Mouse (Mus musculus): Measurements from ENCODE around the gene Cpeb1. TPM values are rescaled to one million over a fixed set of nuclear protein-coding genes. Genes with fewer than 3 reads are reported as not detected.
"Not testable (repeated sequence)": the region's sequence is repeated elsewhere in the genome, so short reads cannot be mapped to it uniquely, and the experiment has no call there.

The Cpeb1 gene
- 0.10 TPM in 1 of 3 replicates, not detected in the others for total RNA-seq (2017)

DNA sequence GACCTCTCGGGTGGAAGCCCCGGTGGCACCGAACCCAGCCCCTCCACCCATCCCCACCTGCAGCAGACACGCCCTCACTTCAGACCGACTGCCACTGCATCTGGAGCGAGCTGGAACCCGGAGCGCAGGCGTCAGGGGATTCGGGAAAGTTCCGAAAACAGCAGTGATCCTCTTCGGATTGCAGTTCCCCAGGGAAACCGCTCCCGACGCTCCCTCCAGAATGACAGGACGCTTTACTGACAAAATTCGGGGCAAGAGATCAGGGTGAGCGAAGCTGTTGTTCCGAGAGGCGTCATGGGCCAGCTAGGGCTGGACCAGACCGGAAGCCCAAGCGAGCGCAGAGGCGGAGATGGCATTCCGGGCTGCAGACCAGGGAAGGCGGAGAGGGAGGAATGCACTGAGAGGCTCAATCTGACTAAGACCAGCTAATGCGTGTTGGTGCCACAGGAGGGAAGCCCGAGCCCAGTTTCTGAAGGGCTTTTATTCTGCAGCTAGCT is at the start of gene Cpeb1:
Gene Cpeb1 (minus strand): TSS at position 311 of the 497 bp plus-strand sequence.
- ATAC-seq (replicated peaks; ENCODE audit: insufficient number of reproducible peaks, low FRiP score, low TSS enrichment, poor library complexity, severe bottlenecking): no peak

DNA sequence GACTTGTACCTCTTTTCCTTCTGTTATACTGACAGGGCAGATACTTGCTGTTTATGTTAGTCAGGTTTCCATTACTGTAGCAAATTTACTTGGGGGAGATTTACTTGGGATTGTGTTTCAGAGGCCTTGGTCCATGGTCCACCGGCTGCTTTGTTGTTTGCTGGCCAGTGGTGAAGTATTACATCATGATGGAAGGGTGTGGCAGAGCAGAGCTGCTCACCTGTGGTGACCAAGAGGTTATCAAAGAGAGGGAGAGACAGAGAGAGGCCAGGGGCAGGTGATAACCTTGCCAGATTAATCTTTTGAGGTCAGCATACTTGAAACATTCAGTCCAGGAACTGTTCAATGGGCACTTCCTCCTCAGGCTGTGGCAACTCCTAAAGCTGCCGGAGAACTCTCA is 45.8 kb upstream of the Cpeb1 start:
- ATAC-seq (replicated peaks; ENCODE audit: insufficient number of reproducible peaks, low FRiP score, low TSS enrichment, poor library complexity, severe bottlenecking): no peak

DNA sequence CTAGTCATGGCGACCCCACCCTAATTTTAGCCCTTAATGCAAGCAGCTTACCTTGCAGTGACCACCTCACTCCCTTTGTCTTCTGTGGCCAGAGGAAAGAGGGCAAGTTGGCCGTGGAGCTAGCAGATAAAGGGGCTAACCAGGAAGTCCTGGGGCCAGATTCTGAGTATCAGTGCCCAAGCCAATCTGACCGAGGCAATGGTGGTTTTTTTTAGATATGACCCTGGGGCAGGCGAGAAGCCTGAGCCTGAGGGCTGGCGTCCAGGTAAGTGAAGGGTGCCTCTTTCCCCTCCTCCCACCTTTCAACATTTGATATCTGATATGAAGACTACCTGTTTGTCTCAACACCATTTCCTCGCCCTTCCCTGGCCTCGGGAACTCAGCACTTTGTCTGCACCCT is 42.9 kb upstream of the Cpeb1 start, which contains the start of gene BC048679:
Gene BC048679 (minus strand): TSS at position 101 of the 400 bp plus-strand sequence.
- no peak for ATAC-seq (replicated peaks; ENCODE audit: insufficient number of reproducible peaks, low FRiP score, low TSS enrichment, poor library complexity, severe bottlenecking)

DNA sequence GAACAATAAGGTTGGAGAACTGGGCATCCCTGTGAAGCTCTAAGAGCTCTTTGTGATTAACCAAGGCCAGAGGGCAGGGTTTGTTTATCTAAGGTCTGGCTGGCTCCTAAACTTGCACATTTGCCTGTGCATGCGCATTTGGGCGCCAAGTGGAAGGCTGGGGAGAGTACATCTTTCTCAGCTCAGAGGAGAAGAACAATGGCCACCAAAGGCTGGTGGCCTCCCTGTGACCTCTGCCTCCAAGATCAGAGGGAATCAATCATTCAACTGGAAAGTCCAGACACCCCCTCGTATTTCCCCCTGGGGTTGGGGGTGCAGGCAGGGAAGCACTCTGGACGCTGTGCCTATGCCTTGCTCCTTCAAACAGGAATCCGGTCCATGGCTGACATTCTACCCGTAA is 41.9 kb upstream of the Cpeb1 start:
- no peak for ATAC-seq (replicated peaks; ENCODE audit: insufficient number of reproducible peaks, low FRiP score, low TSS enrichment, poor library complexity, severe bottlenecking)

DNA sequence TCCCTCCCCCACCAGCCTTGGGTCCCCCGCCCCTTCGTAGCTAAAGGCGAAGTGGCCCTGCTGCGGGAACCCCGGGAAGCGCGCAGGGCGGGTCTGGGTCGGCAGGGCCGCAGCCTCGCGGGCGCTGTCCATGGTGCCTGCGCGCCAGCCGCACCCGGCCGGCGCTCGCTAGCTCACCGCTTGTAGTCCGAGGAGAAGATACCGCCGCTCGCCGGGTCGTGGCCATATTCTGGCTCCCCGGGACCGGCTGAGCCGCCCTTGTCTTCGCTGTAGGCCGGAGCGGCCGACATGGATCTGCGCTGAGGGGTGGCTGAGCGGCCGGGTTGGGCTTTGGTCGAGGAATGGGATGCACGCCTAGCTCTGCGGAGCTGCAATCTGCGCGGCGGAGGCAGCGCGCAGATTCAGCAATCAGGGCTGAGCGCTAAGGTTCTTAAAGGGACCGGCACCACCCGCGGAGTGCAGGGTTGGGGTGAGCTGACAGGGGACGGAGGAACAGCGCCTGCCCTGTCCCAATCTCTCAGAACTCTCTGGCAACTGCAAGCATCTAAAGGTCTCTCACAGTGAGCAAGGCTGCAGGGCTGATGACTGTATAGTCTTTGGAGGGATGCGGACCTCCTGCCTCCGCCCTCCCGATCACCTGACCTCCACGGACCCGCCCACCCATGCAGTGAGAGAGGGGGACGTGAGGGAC is 38.2 kb upstream of the Cpeb1 start, which contains the start of gene Ap3b2:
Gene Ap3b2 (minus strand): TSS at position 595 of the 691 bp plus-strand sequence.
- ATAC-seq (replicated peaks; ENCODE audit: insufficient number of reproducible peaks, low FRiP score, low TSS enrichment, poor library complexity, severe bottlenecking): no peak

DNA sequence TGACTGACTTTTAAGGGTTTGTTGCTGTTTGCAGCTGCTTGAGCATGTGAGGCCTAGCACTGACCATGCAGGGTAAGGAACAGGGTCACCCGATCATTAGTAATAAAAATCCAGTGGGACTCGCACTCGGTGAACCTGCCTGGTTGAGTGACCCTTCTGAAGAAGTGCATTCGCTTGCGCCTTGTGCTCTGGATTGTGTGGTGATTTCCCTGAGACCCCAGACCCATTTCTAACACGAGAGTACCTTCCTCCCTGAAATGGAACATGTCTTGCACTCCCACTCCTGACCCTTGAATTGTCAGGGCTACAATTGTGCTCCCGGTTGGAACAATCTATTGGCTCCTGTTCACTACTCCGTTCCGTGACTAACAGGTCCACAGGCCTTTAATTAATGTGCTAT is 37.4 kb upstream of the Cpeb1 start:
- ATAC-seq (replicated peaks; ENCODE audit: insufficient number of reproducible peaks, low FRiP score, low TSS enrichment, poor library complexity, severe bottlenecking): no peak

DNA sequence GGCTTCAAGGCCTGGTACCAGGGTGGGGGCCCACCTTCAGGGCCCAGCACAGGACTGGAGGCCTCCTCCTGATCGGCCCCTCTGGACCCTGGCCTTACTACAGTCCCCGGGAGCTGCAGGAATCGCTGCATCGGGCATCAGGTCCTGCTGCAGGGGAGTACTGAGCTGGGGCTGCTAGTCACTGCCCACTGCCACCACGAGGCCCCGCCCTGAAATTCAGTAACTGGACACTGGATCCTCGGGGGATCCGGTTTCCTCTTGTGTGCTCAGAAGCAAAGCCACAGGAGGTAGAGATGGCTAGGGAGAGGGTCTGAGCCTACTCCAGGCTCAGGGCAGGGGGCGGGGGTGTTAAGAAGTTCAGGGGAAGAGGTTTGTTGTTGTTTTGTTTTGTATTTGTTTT is 34.4 kb upstream of the Cpeb1 start:
- ATAC-seq (replicated peaks; ENCODE audit: insufficient number of reproducible peaks, low FRiP score, low TSS enrichment, poor library complexity, severe bottlenecking): no peak

DNA sequence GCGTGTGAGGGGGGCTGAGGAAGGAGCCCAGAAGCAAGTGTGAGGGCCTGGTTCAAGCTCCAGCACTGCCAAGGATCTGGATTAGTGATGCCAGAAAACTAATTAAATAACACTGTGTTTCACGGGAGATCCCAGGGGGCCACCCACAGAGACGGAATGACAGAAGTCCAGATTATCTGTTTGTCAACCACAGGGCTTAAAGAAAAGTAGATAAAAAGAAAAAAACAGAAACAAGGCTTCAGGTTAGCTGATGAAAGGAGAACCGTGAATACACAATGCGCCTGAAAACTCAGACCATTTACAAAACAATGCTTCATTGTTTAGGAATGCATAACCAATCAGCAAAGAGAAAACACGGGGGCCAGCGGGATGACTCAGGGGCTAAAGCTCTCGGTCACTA is 25.5 kb upstream of the Cpeb1 start:
- ATAC-seq (replicated peaks; ENCODE audit: insufficient number of reproducible peaks, low FRiP score, low TSS enrichment, poor library complexity, severe bottlenecking): no peak

DNA sequence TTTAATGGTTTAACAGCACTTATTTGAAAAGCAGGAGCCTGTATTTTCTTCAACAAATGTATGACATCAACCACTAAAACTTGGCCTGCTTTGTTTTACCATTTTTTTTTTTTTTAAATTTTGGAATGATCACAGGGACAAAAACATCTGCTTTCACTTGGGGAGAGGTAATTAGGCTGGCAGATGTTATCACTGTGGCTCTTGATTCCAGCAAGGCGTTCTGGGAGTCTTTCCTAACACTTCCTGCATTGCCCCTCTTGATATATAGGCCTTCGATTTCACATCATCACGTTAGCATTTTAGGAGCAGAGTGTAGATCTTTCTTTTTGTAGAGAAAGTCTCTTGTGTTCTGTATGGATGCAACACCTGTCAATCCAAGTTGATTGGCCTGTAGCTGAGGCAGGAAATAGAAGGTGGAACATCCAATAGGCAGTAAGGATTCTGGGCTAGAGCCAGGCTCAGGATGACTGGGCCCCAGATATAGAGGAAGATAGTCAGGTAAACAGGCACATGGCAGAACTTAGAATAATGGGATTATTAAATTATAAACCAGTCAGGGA is 24.3 kb upstream of the Cpeb1 start:
- no peak for ATAC-seq (replicated peaks; ENCODE audit: insufficient number of reproducible peaks, low FRiP score, low TSS enrichment, poor library complexity, severe bottlenecking)

DNA sequence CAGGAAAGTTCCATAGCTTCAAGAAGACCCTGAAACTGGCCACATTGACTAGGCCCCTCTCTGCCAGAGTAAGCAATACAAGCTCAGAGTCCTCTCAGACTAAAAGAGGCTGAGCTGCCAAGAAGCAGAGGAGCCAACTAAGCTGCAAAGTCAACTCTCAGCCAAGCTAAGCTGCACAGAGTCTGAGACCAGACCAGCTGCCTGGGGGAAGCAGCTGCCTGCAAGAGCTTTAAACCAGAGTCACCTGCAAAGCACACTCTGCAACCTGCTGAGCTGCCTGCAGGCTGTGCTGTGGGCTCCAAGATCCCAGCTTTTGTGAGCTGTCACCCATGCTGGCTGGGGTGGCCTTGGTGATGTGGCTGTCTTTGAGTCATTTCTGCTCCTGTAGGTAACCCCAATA is 23.0 kb upstream of the Cpeb1 start:
- not testable (repeated sequence) for ATAC-seq (replicated peaks; ENCODE audit: insufficient number of reproducible peaks, low FRiP score, low TSS enrichment, poor library complexity, severe bottlenecking)

DNA sequence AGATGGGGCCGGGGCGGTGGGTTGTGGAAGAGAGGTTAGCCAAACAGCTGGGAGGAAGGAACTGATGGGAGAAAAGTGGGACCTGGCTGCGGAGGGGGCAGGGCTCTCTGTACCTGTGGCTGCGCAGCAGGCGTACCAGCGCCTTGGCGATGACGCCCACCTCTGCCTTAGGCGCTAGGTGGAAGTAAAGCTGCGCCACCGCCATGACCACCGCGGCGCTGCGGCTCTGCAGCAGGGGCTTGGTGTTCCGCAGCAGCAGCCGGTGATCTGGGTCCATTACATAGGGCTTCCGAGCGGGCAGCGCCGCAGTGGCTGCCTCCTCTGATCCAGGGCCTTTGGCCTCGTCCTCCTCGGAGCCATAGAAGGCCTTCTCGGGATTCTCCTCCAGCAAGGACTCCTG is 21.6 kb upstream of the Cpeb1 start:
- ATAC-seq (replicated peaks; ENCODE audit: insufficient number of reproducible peaks, low FRiP score, low TSS enrichment, poor library complexity, severe bottlenecking): no peak

DNA sequence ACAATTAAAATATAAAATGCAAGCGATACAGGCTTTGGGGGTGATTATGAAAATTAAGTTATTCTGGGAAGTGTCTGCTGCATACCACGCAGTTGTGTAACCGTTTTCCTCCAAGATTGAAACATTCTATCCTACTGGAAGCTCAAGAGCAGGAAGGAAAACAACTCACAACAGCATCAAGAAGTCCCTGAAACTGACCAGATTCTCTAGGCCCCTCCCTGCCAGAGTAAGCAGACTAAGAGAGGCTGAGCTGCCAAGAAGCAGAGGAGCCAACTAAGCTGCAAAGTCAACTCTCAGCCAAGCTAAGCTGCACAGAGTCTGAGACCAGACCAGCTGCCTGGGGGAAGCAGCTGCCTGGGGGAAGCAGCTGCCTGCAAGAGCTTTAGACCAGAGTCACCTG is 20.0 kb upstream of the Cpeb1 start:
- no peak for ATAC-seq (replicated peaks; ENCODE audit: insufficient number of reproducible peaks, low FRiP score, low TSS enrichment, poor library complexity, severe bottlenecking)

DNA sequence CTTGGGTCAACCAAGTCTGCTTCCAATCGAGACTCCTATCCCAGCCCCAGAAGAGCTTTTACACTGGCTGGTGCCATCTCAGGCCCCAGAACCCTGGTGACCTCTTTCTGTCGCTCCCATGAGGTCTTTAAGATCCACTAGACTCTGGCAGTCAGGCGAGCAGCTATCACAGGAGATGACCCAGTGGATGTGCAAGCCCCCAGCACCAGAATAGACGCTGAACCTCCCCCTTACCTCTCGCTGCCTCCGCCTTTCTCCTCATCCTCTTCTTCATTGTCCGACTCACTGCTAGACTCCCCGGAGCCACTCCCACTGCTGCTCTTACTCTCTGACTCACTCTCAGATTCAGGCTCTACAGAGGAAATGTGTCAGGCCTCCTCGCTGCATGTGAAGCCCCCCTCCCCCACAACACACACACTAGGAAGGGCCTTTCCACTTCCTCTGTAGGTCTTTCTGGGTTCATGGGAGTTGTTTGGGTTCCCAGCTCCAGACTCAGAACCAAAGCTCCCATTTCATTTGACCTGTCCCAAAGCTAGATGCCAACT is 9.7 kb upstream of the Cpeb1 start:
- ATAC-seq (replicated peaks; ENCODE audit: insufficient number of reproducible peaks, low FRiP score, low TSS enrichment, poor library complexity, severe bottlenecking): no peak

DNA sequence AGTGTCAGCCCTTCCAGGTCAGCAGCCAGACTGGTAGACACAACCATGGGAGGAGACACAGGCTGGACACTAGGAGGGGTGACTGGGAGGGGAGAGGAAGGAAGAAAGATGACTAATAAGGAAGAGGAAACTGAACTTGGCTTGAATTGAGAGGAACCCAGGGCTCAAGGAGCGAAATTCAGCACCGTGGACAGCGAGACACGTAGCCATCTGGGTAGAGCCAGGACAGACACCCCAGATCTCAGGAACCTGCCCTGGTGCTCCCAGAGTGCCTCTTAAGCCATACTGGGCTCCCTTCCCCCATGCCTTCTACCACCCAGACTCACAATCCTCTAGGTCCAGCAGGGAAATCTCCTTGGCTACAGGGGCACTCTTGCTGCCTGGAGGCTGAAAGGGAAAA is 8.9 kb upstream of the Cpeb1 start:
- ATAC-seq (replicated peaks; ENCODE audit: insufficient number of reproducible peaks, low FRiP score, low TSS enrichment, poor library complexity, severe bottlenecking): no peak

DNA sequence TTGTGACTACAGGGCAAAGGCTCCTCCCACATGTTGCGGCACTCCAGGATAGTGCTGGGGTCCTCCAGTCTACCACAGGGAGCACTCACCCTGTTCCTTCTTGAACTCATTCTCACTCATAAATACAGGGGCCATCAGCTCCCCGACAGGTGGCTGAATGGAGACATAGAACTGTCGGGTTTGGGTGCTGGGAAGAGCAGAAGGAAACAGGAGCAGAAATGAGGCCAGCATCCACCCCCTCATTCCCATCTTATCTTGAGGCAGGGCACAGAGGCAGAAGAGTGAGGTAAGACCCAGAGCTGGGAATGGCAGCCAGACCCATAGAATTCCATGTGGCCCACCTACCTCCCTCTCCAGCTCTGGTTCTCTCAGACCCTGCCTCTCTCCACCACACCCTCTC is 7.5 kb upstream of the Cpeb1 start:
- ATAC-seq (replicated peaks; ENCODE audit: insufficient number of reproducible peaks, low FRiP score, low TSS enrichment, poor library complexity, severe bottlenecking): no peak

DNA sequence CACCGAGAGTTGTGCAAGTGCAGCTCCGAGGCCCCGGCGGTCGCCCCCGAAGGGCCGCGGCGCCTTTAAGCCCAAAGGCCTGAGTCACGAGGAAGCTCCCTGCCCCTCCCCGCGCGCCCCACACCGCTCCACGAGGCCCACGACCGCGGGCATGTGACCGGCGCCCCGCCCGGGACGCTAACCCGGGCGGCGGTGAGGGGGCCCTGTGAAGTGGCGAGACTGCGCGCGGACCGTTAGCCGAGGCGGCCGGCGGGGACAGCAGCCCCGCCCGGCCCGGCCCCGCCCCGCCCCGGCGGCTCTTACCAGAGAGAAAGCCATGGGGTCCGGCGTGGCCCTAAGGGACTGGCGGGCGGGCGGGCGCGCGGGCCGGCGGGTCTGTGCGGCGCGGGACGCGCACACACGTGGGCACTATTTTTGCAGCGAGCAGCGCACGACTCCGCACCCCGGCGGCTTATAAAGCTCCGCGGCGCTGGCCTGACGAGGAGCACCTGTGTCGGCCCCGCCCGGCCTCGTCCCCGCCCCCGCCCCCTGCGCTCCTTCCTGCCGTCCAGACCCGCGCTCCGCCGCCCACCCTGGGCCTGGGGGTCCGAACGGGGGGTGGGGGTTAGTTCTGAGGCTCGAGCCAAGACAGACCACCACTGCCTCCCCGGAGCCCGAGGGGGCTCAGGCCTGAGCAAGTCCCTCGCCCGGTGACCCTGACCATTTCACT is 780 bp downstream of the Cpeb1 start:
- no peak for ATAC-seq (replicated peaks; ENCODE audit: insufficient number of reproducible peaks, low FRiP score, low TSS enrichment, poor library complexity, severe bottlenecking)

DNA sequence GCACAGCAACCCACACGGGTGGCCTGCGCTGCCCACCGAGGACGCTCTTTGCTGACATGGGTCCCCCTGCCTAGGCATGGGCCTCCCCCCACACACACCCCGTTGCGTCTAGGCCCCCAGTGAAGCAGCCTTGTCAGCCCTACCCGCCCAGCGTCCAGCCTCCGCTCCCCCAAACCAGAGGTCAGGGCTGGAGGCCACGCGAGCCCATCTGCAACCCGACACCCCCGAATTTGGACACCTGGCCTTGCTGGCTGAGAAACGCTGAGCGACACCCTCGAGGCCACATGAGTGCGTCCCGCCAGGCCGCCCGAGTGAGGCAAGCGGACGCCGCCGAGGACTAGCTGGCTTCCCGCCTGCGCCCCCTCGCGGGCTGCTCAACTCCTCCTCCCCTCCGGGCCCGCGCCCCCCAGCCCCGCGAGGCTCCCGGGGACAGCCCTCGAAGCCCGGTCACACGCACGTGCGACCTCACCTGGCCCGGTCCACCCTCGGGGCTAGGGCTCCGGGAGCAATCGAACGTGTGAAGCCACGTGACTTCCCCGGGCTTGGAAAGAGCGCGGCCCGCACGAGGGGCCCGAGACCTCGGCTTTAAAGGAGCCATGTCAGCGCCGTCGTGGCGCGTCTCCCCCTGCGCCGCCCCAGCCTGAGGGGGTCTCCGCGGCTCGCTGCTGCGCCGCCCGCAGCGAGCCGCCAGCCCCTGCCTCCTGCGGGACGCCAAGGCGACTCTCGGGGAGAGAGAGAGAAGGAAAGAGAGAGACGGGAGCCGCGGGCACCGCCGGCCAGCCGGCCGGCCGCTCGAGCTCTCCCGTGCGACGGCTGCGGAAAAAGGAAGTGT is 1.6 kb downstream of the Cpeb1 start:
- no peak for ATAC-seq (replicated peaks; ENCODE audit: insufficient number of reproducible peaks, low FRiP score, low TSS enrichment, poor library complexity, severe bottlenecking)

DNA sequence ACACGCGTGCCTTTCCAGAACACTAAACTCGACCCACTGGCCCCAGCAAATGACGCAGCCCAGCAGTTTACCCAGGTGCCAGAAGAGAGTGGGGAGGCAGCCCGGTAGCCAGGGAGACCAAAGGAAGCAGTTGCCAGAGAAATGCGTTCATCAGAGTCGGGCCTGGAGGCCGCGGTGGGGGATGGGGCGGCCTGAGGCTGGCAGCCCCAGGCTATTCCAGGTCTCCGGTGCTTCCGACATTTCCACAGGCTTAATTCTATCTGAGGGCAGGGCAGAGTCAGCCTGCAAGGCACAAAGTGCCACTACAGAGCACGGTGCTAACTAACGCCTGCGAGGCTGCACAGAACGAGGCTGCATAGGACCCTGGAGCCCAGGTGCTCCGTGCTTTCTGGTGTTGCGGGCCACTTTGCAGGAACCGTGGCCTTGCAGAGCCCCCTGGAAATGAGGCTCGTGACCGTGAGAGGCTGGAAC is 2.3 kb downstream of the Cpeb1 start:
- ATAC-seq (replicated peaks; ENCODE audit: insufficient number of reproducible peaks, low FRiP score, low TSS enrichment, poor library complexity, severe bottlenecking): no peak

DNA sequence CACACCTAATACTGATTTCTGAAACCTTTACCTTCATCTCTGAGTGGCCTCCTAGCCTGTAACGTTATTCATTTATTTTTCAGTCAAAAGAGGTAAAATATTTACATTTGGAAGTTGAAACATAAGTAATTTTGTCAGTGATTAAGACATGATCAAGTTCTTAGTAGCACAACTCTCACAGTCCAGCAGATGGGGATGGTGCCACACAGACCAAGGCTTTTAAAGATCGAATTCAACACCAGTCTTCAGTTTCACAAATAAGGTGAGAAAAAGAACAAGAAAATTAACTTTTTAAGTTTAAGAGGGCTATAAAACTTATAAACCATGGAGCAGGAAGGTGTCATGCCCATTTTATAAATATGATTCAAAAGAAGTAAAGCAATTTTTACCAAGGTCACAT is 56.3 kb downstream of the Cpeb1 start:
- no peak for ATAC-seq (replicated peaks; ENCODE audit: insufficient number of reproducible peaks, low FRiP score, low TSS enrichment, poor library complexity, severe bottlenecking)

Data from monocyte, adult 5-6 weeks (primary cell).